8 mouse cellular contexts compared by ENCODE assay signal in the genomic region with DNA sequence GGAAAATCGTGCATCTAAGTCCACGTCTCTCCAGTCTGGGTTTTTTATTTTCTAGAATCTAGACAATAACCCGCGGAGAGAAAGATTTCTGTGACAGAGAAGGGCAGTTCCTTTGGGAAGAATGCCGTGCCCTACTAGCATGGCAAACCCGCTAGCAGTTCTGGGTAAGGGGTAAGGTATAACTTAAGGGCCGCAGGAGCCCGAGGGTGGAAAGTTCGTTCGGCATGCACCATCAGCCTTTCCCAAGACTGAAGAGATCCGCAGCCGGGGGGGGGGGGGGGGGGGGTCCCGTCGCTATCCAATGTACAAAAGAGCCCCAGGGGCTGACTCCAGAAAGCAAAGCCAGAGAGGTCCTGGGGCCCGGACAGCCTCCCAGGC. TPM values are rescaled to one million over a fixed set of nuclear protein-coding genes. Genes with fewer than 3 reads are reported as not detected.
DNase-seq lines count a peak whose midpoint lies in the region; ATAC-seq and TF ChIP-seq lines count a peak whose summit lies in the region.

No protein-coding gene starts in this region.

- DNase-seq in cerebellum, adult 18-20 months = peak; percentile 8 to 16
- DNase-seq in lung, postnatal 4 days = no peak
- DNase-seq in stomach, postnatal 0 days (ENCODE audit: low spot score) = no peak
- DNase-seq in right cerebral cortex, postnatal 36 days (ENCODE audit: low spot score in 2 of 2) = no peak

- TF ChIP-seq EP300 in stomach, postnatal 0 days (optimal IDR thresholded peaks at IDR 0.05) = no peak

- peaks cover 5% of the 10 kb centered on the region; the same call in 1 of the 2 replicates for H3K4me1 ChIP-seq in lung, embryonic 16.5 days (replicated peaks; ENCODE audit: control insufficient read depth, insufficient read depth, low read length)
- H3K4me1 ChIP-seq in forebrain, embryonic 13.5 days = 0 out of 2 replicates have a peak, but pooled peaks cover 7% of the 10 kb centered on the region
- H3K4me1 ChIP-seq in liver, embryonic 12.5 days = peaks cover 6% of the 10 kb centered on the region; the same call in 1 of the 2 replicates
- no peaks in the 10 kb centered on the region for H3K4me1 ChIP-seq in stomach, postnatal 0 days (replicated peaks; ENCODE audit: control insufficient read depth, insufficient read depth)

- H3K36me3 ChIP-seq in lung, embryonic 16.5 days (ENCODE audit: control insufficient read depth, insufficient read depth, low read length) = peaks cover 4% of the 10 kb centered on the region; the same call in 1 of the 2 replicates
- H3K36me3 ChIP-seq in forebrain, embryonic 13.5 days (ENCODE audit: poor library complexity, severe bottlenecking) = 0 out of 2 replicates have a peak, but pooled peaks cover 13% of the 10 kb centered on the region
- peaks cover 19% of the 10 kb centered on the region for H3K36me3 ChIP-seq in liver, embryonic 12.5 days
- no peaks in the 10 kb centered on the region for H3K36me3 ChIP-seq in stomach, postnatal 0 days (ENCODE audit: control insufficient read depth, insufficient read depth, low read length)

- H3K27ac ChIP-seq in lung, embryonic 16.5 days (ENCODE audit: low read length) = peak overlapping the region; percentile 79
- H3K27ac ChIP-seq in forebrain, embryonic 13.5 days = peak overlapping the region; percentile 86
- peak overlapping the region; percentile 57; the same call in 1 of the 2 replicates for H3K27ac ChIP-seq in liver, embryonic 12.5 days
- H3K27ac ChIP-seq in stomach, postnatal 0 days (replicated peaks) = peak overlapping the region; percentile 58; the same call in 1 of the 2 replicates

- ATAC-seq in cerebellum, adult (ENCODE audit: insufficient number of reproducible peaks, low FRiP score, low TSS enrichment) = no peak; the same call in 1 of the 2 replicates
- ATAC-seq in lung, embryonic 16.5 days (ENCODE audit: low read depth) = peak; percentile 61; the same call in 1 of the 2 replicates
- peak; percentile 67 for ATAC-seq in forebrain, embryonic 13.5 days
- ATAC-seq in liver, embryonic 12.5 days = no peak
- peak; percentile 40; the same call in 1 of the 2 replicates for ATAC-seq in stomach, postnatal 0 days (ENCODE audit: low FRiP score, low TSS enrichment)

- no peaks in the 10 kb centered on the region for H3K27me3 ChIP-seq in lung, embryonic 16.5 days (ENCODE audit: control insufficient read depth, insufficient read depth, low read depth, low read length)
- H3K27me3 ChIP-seq in forebrain, embryonic 13.5 days = no peaks in the 10 kb centered on the region
- H3K27me3 ChIP-seq in liver, embryonic 12.5 days (replicated peaks) = no peaks in the 10 kb centered on the region
- H3K27me3 ChIP-seq in stomach, postnatal 0 days (ENCODE audit: control insufficient read depth, insufficient read depth, low read length) = no peaks in the 10 kb centered on the region

- no peak for TF ChIP-seq CTCF in stomach, postnatal 0 days (IDR thresholded peaks at IDR 0.05; ENCODE audit: low read depth)

- H3K9ac ChIP-seq in lung, embryonic 16.5 days (ENCODE audit: low read length) = peak overlapping the region; percentile 80
- peak overlapping the region; percentile 83 for H3K9ac ChIP-seq in forebrain, embryonic 13.5 days
- H3K9ac ChIP-seq in liver, embryonic 12.5 days = peak overlapping the region; percentile 74
- peak overlapping the region; percentile 64 for H3K9ac ChIP-seq in stomach, postnatal 0 days (ENCODE audit: low read length)

- no peaks in the 10 kb centered on the region for H3K9me3 ChIP-seq in lung, embryonic 16.5 days (ENCODE audit: control insufficient read depth, low read length)
- no peaks in the 10 kb centered on the region for H3K9me3 ChIP-seq in forebrain, embryonic 13.5 days (replicated peaks)
- no peaks in the 10 kb centered on the region for H3K9me3 ChIP-seq in liver, embryonic 12.5 days (replicated peaks)
- H3K9me3 ChIP-seq in stomach, postnatal 0 days (ENCODE audit: control insufficient read depth, low read length) = no peaks in the 10 kb centered on the region

- H3K4me2 ChIP-seq in lung, embryonic 16.5 days (ENCODE audit: low read depth, low read length) = peak overlapping the region; percentile 63
- peak overlapping the region; percentile 57 for H3K4me2 ChIP-seq in forebrain, embryonic 13.5 days
- H3K4me2 ChIP-seq in liver, embryonic 12.5 days = peak overlapping the region; percentile 68
- peak overlapping the region; percentile 50 for H3K4me2 ChIP-seq in stomach, postnatal 0 days (replicated peaks; ENCODE audit: low read depth)

- WGBS in lung, embryonic 16.5 days = 19% methylated on average over 11 of the region's 15 CpGs
- WGBS in forebrain, embryonic 13.5 days = 14% methylated on average over 12 of the region's 15 CpGs
- WGBS in liver, embryonic 12.5 days (ENCODE audit: insufficient replicate concordance) = 10% methylated on average over 11 of the region's 15 CpGs
- 30% methylated on average over 11 of the region's 15 CpGs for WGBS in stomach, postnatal 0 days

- H3K4me3 ChIP-seq in lung, embryonic 16.5 days (ENCODE audit: low read length) = peak overlapping the region; percentile 71
- H3K4me3 ChIP-seq in forebrain, embryonic 13.5 days = peak overlapping the region; percentile 64
- peak overlapping the region; percentile 71 for H3K4me3 ChIP-seq in liver, embryonic 12.5 days
- peak overlapping the region; percentile 57 for H3K4me3 ChIP-seq in stomach, postnatal 0 days (ENCODE audit: low read depth, low read length)

RNA-seq across cellular contexts. Expression of a gene that starts 0.6 kb away (rescaled TPM):
- 9.1 and 9.3 TPM in 2 replicates for polyA plus RNA-seq in lung, embryonic 16.5 days (2015; fragmentation: Nextera tagmentation; extraction: Ambion mirVana)
- 14.9 and 16.5 TPM in 2 replicates for polyA plus RNA-seq in forebrain, embryonic 13.5 days (2015; fragmentation: Nextera tagmentation; extraction: Ambion mirVana)
- polyA plus RNA-seq in liver, embryonic 12.5 days (2016; fragmentation: Nextera tagmentation; extraction: Ambion mirVana) = 5.5 and 7.2 TPM in 2 replicates
- polyA plus RNA-seq in stomach, postnatal 0 days (2015; fragmentation: Nextera tagmentation; extraction: Ambion mirVana) = 3.8 and 3.9 TPM in 2 replicates

RNA-seq across cellular contexts. Expression of a gene that starts 29.5 kb away (rescaled TPM):
- 14.5 and 15.8 TPM in 2 replicates for polyA plus RNA-seq in lung, embryonic 16.5 days (2015; fragmentation: Nextera tagmentation; extraction: Ambion mirVana)
- polyA plus RNA-seq in forebrain, embryonic 13.5 days (2015; fragmentation: Nextera tagmentation; extraction: Ambion mirVana) = 41.0 and 42.5 TPM in 2 replicates
- polyA plus RNA-seq in liver, embryonic 12.5 days (2016; fragmentation: Nextera tagmentation; extraction: Ambion mirVana) = 5.5 and 5.6 TPM in 2 replicates
- 7.0 and 8.1 TPM in 2 replicates for polyA plus RNA-seq in stomach, postnatal 0 days (2015; fragmentation: Nextera tagmentation; extraction: Ambion mirVana)

Comparison
In these comparisons a context has a peak if more than half of its experiments do, and no peak if none do; other contexts are left out.
1. DNase-seq: peak in cerebellum, adult 18-20 months (2 of 2); none in lung, postnatal 4 days (0 of 2), stomach, postnatal 0 days (single experiment) and right cerebral cortex, postnatal 36 days (0 of 2).
2. ATAC-seq: peak in lung, embryonic 16.5 days (single experiment), forebrain, embryonic 13.5 days (single experiment) and stomach, postnatal 0 days (single experiment); none in cerebellum, adult (single experiment) and liver, embryonic 12.5 days (single experiment).
3. Peak in every context shown above with its lines, with median percentiles within 50 percentile points of each other: H3K27ac ChIP-seq, H3K4me2 ChIP-seq, H3K4me3 ChIP-seq and H3K9ac ChIP-seq.